Mouse (Mus musculus) forelimb bud, embryonic 11.5 days (tissue): ENCODE data around the gene Rars2.
"Not testable (repeated sequence)": the region's sequence is repeated elsewhere in the genome, so short reads cannot be mapped to it uniquely, and the experiment has no call there.

Experiments used
- DNase-seq: peaks from one replicate; pipeline ENCODE4 v3.0.0-alpha.2; 2012; ENCODE audit warnings: low read depth, low spot score

The Rars2 gene

DNA sequence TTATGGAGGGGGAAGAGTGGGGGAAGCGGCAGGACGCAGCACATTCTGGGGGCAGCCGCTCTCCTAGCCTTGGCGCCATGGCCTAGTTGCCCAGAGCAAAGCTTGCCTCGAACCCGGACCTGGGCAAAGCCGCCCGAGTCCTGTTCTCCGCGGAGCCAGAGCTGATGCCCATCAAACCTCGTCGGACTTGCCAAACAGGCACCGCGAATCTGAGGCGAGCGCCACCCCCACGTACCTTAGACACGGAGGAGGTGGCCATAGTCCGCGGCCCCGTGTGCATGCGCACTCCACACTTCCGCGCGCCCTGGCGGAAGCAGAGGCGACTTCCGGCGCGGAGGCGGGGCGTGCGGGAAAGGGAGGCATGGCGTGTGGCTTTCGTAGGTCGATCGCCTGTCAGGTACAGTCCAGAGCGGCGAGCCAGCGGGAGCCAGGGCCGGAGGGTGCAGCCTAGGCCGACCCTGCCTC lies at the start of gene Rars2, which contains the start of gene Orc3:
Rars2 (plus strand) TSS at position 328 of the 465 bp plus-strand sequence.
Orc3 (minus strand) TSS at position 315 of the 465 bp plus-strand sequence.
- DNase-seq, result peak; percentile 86

DNA sequence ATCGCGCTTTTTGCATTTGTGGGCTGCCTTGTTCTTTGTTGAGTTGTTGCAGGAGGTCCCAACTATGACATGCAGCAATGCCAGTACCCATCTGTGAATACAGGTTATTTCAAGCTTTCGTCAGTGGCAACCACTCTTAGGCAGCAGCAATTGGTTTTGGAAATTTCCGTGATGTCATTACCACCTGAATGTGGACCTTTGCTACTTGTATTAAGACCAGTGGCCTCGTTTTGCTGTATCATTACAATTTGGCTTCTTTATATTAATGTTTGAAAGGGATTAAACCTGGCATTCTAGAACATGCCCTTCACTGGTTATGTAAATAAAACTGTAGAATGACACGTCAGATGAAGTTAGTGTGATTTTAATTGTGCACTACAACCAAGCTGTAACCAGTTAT lies 48.5 kb upstream of the Rars2 start:
- DNase-seq, result no peak

DNA sequence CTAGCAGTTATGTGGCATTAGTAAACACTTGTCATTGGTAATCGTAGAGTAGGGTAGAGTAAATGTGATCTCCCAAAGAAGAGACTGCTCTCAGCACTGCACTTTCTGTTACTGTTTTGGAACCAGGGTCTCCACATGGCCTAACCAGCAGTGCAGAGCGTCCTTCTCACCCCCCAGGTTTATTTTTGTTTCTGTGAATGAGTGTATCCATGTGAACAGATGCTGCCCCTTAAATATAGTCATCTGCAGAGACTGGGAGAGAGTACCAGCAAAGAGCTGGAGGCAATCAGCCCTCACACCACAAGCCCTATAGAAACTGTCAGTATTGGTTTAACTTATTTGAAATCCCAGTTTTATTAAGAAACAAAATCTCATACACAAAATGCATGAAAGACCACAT lies 41.9 kb upstream of the Rars2 start:
- DNase-seq, result no peak

DNA sequence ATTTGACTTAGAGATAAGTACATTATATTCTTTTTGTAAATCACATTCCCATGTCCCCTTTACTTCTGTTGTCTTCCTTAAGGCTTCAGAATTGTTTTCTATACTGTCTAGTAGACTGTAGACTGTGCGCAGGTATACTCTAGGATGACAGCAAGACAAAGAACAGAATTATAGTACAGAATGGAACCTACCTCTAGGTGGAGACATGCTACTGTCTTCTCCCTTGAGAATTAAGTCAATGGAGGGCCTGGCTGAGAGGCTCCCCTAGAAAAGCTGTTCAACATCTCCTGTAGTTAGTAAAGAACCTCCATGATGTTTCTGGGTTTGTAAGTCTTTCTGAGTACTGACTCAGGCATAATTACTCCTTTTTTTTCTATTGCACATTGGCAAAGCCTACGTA lies 37.7 kb upstream of the Rars2 start:
- no peak for DNase-seq

DNA sequence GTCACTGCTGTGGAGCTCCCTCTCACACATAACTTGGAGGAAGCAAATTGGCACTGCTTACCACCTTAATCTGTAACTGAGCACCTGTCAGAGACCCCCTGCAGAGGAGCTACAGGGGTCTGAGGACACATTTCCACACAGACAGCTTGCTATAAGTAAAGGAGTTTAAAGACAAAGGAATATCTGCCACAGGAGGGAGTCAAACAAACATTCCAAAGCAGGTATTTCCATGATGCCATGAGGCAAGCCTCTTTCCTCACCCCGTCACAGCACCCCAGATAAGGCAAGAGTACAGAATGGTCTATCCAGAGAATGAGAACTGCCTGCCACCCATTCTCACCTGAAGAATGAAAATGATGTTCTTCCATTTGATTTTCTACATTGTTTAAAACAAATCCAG lies 35.5 kb upstream of the Rars2 start:
- DNase-seq, result no peak

DNA sequence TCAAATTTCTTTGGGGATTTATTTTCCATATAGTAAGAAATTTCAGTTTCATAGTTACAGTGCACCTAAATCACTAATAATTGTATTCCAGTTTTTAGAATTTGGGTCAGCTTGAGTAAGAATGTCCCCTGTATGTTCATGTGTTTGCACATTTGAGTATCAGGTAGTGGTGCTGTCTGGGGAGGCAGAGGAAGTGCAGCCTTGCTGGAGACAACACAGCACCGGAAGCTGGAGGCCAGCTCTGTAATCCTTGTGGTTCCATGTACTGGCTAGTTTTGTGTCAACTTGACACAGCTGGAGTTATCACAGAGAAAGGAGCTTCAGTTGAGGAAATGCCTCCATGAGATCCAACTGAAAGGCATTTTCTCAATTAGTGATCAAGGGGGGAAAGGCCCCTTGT lies 33.3 kb upstream of the Rars2 start:
- not testable (repeated sequence) for DNase-seq

DNA sequence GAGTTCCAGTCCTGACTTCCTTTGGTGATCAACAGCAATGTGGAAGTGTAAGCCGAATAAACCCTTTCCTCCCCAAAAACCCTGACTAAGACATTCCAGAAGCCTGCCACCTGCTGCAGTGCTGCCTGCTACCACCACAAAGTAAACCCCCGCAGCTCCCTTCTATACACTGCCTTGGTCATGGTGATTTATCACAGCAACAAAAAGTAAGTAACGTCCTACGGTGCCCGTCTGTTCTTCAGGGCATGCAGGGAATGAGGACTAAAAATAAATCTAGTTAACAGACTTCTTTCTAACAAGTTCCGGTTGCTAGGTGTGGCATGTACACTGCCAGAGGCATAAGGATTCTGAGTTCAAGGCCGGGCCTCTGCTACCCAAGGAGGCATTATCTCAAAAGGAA lies 32.8 kb upstream of the Rars2 start:
- no peak for DNase-seq

DNA sequence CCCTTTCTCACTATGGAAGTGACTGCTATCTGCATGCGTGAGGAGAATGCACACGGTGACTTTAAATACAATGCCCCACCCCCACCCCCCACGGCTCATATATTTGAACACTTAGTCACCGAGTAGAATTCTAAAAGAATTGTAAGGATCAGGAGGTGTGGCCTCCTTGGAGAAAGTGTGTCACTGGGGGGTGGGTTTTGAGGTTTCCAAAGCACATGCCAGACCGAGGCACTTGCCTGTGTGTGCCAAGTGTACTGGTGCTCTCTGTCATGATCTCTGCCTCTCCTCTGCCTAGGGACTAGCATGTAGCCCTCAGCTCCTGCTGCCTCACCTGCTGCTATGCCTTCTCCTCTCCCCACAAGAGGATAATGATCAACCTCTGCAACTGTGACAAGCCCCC lies 32.3 kb upstream of the Rars2 start:
- no peak for DNase-seq

DNA sequence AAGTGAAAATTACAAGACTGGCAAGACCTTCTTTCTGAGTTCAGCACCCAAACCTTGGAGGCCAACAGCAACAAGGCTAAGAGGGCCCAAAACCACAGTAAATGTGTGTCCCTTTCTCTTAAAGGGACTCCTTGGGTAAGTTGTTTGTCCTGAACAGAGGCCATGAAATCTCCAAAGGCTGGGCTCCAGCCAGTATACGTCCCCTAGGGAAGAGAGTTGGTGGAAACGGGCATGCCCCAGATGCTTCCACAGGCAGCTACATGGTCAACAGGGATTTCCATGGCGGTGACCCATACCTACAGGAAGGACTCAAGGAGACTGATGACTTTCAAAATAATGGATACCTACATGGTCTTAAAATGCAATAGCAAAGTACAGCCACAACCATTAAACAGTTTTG lies 31.3 kb upstream of the Rars2 start:
- no peak for DNase-seq

DNA sequence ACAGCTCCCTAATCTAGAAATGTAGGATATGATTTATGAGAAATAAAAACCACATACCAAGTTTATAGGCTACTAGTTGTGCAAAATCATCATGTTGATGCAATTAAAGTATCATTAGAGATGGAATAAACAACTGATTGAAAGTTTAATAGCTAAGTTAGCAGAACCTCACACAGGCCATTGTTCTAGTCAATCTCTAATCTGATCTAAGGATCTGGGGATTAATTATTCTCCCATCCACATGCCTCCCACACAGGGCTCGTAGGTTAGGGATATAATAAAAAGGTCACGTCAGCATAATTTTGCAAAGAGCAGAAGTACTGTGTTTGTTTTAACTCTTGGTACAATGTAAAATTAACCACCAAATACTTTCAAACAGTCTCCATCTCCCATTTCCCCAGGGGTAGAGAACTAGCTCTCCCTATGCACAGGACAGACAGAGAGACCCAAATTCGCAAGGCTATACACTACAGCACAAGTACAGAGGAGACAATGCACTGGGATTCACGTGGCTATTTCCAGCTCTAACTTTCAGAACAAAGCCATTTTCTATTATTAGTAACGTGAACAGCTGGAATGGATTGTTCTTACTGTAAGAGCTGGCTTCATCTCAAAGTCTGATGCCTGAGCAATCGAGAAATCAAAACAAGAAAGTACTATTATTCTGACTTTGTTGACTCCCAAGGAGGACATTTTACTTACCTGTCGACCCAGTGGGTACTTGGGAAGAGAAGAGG lies 29.7 kb upstream of the Rars2 start:
- DNase-seq, result no peak

DNA sequence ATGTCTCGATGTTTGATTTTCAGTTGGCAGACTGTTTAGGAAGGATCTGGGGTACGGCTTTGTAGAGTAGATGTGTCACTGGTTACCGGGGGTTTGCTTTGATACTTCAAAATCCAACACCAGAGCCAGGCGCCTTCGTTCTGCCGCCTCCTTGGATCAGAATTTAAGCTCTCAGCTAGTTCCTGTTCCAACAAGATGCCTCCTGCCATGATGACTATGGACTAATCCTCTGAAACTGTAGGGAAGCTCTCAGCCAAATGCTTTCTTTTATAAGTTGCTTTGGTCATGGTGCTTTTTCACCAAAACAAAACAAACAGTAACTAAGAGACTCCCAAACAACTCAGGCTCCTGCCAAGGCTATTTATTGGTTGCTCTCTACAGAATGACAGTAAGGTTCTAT lies 11.6 kb upstream of the Rars2 start:
- no peak for DNase-seq

DNA sequence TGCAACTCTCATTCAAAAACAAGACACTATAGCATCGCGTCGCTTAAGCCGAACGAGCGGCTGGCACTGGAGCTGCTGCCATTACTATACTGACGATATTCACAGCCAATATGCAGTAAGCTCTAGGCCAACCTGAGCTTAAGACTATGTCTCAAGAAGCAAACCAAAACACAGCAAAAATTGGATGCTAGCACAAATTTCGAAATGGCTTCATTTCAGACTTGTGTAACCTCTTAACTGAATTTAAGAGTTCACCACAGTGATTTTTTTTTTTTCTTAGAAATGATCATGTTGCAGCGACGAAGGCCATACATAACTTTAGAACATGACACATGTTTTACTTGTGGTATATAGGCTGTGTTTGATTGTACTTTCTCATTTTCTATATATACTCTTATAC lies 8.1 kb upstream of the Rars2 start:
- DNase-seq, result no peak

DNA sequence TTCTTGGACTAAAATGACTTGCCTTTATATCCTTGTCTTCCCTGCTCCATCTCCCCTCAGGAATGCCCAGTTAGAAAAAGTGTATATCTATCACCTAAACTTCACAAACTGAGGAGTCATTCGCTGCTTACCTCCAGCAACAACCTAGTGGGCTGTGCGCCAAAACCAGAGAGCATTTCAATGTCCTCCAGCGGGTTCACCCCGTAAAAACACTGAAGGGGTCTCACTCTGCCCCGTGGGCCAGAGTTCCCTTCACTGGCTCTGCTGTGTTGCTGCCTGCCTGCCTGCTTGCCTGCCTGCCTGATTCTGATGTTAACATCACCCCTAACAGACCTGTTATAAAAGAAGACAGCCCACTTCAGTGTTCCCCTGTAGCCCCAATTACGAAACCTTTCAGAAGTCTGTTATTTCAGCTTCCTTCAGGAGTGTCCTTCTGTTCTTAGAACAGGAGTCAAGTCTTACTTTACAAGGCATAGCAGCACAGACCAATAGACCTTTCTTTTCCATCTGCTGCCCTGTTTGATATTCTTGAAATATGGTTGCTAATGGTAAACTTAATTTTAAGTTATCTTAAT lies 1.1 kb upstream of the Rars2 start:
- no peak for DNase-seq

DNA sequence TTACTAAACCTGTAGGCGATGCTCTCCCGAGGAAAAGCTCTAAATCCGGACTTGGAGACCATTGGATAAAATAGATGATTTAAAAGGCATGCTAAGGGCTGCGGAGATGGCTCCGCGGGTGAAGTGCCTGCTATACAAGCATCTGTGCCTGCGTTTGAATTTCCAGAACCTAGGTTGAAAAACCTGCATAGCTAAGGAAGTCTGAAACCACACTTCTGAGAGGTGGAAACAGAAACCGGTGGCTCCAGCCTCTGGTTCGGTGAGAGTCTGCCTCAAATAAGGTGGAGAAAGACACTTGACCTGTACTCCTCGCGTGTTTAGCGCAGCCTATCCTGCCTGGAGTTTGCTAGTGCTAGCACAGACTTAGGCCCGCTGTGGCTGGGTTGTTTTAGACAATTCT lies 546 bp downstream of the Rars2 start:
- DNase-seq, result no peak

DNA sequence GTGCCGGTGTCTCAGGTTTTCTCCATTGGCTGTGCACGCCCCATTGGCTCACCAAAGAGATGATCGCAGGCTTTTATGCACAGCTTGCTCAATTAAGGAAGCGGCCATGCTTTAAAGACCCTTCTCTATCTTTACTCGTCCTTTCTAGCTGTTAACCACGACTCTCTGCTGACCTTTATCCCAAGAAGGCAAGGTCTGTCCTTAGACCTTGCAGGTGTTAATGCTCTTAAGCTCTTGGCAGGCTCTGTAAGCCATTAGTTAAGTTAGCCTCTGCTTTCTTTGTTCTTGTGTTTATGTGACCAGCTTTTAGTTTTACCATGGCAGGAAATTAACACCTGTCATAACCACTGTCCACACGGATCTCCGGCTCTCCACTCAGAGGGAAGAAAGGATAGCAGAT lies 1.4 kb downstream of the Rars2 start:
- no peak for DNase-seq

DNA sequence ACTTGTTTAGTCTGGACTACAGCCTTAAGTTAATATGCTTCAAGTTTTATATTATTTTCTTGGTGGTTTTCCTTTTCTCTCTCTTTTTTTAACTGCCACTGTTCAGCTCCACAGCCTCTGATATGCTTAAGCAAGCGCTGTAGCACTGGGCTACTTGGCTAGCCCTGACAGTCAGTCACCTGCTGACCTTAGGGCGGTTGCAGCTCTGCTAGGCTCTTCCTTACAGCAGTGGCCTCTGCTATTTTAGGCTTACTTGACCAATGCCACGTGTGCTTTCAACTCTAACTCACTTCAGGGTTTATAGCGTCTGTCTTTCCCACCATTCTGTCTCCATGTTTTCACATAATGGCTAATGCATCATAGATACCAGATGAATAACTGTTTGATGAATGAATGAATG lies 10.8 kb downstream of the Rars2 start:
- no peak for DNase-seq

DNA sequence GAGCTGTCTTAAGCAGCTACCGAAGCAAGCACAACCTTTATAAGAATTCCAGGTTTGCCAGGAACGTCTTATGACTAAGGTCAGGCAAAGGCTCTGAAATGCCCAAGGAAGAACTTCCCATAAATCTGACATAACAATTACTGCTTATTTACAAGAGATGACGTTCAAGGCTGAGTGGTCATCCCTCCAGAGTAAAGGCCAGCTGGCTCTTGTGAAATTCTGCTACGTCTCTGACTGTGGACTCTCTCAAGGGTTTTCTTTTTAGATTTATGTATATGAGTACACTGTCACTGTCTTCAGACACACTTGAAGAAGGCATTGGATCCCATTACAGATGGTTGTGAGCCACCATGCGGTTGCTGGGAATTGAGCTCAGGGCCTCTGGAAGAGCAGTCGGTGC lies 11.6 kb downstream of the Rars2 start:
- DNase-seq, result no peak

DNA sequence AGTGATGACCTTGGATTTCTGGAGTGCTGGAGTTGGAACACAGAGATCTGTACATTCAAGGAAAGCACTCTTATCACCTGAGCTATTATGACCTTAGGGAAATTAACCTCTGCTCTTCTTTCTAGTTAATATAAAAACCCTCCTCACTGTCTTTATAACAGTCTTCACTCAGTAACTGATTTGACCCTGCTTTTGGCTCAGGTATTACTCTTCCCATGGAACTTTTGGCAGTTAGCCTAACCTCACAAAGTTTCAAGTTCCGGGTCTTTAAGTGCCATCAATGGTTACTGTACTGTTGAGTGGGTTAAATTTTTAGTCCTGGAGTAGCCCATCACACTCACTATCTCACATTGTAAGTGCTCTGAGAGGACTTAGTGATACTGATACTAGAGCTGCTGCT lies 15.2 kb downstream of the Rars2 start:
- DNase-seq, result no peak

DNA sequence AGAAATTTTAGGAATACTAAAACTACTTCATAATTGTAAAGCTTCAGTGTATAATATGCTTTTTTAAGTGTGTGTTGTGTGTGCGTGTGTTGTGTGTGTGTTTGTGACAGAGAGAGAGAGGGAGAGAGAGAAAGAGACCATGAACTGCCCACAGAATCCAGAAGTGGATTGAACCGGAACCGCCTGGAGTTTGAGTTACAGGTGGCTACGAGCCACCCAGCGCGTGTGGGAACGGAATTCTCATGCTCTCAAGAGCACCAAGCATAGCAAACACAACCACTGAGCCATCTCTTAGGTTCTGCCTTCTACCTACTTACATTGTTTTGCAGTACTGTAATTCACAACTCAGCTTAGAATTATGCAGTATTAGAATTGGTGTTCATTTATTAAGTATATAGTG lies 19.4 kb downstream of the Rars2 start:
- no peak for DNase-seq

DNA sequence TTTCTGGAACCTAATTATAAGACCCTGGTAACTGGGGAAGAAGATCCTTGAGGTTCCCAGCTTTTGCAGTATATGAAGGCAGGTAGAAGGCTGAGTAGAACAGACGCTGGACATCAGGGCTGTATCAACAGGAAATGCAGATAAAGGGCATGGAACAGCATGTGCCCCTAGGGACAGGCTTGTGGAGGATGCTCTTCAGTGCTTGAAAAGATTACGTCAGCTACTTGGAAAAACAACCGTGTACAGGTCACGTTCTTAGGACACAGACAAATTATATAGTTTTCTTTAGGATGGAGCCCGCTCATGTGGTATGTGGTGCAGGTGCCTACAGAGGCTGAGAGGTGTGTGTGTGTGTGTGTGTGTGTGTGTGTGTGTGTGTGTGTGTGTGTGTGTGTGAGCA lies 21.3 kb downstream of the Rars2 start:
- no peak for DNase-seq

DNA sequence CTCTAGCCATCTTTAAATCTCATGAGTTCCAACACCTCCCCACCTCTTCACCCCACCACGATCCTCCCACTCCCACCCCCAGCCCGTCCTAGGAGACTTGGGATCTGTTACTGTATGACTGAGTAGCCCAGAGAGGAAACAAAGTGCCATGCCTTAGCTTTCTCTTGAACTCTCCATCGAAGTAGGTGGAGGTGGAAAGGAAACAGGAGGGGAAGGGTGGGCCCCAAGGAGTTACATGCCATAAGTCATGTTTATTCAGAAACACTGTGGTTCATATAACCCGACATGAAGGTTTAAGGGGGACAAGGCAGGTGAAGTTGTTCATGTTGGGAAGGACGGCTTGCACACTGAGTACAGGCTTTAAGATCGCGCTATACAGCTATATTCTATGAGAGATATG lies 22.6 kb downstream of the Rars2 start:
- DNase-seq, result no peak

DNA sequence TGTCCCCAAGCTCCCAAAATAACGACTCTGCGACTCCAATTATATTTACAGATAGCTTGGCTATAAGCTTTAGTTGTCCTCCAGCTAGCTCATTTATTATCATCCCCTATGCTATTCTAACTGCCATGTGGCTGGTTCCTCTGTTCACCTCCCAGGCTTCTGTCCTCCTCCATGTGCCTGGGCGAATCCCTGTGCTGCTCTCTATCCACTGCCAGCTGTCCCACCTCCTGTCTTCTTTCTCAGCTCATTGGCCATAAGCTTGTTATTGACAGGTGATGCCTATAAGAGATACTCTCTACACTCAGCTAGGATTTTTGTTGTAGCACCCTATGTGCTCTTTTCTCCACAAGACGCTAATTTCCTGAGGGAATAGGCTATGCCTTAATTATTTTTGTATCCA lies 23.1 kb downstream of the Rars2 start:
- no peak for DNase-seq

DNA sequence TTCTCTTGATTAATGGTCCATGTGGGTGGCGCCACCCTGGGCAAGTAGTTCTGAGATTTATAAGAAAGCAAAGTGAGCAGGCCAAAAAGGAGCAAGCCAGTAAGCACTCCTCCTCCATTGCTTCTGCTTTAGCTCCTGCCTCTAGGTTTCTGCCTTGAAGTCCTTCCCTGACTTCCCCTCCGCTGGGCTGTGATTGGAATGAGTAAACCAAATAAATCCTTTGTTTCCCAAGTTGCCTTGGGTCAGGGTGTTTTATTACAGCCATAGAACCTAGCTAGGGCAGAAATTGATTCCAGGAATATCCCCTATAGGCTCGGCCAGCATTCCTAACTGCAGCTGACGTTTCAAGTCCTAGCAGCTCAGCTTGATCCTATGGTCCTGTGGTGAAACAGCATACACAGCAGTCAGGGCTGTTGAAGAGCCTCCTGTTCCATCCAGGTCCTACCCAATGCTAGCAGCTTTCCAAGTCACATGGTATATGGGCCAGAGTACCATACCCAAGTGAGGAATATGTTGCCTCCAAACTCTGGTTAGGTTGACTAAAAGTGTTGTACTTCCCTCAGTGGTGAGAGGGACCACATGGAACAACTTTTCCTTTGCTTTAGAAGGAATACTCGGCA lies 25.1 kb downstream of the Rars2 start:
- peak; percentile 19 for DNase-seq
